Mouse (Mus musculus): ENCODE data around the gene Gm28053. TPM values are rescaled to one million over a fixed set of nuclear protein-coding genes. Genes with fewer than 3 reads are reported as not detected.
"Not testable (repeated sequence)": the region's sequence is repeated elsewhere in the genome, so short reads cannot be mapped to it uniquely, and the experiment has no call there.

The Gm28053 gene
- polyA plus RNA-seq, 1 experiment from 2014 or later: not detected

GRCm38 (mm10) chr6:48681472-48682090 is 36.8 kb upstream of the Gm28053 start:
- Histone ChIP-seq H3K9ac (no peak overlapping the region), H3K4me1 (no peaks in the 10 kb centered on the region), H3K4me2 (no peak overlapping the region), H3K27me3 (replicated peaks) (no peaks in the 10 kb centered on the region), H3K27ac (no peak overlapping the region), H3K9me3 (no peaks in the 10 kb centered on the region), H3K4me3 (no peak overlapping the region), H3K36me3 (replicated peaks) (no peaks in the 10 kb centered on the region)
- ATAC-seq (replicated peaks): no peak
- 78% methylated on average over 3 of the region's 3 CpGs for WGBS

DNA sequence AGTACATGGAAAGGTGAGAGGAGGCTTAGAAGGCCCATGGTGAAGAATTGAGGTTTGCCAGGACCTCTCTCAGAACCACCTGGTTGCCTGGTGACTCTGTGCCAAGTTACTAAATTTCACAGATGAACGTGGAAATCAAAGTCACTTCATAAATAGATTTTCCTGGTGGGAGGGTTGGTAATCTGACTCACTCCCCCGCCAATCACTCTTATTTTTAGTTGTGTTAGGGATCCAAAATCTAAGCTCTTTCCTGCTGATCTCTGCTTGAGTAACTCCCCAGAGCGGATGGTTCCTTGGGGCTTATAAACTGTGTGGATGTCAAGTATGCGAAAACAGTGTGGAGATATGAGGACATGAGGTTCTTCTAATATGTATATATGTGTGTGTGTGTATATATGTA is 36.1 kb upstream of the Gm28053 start:
- H3K4me1 ChIP-seq: no peaks in the 10 kb centered on the region
- WGBS: 82% methylated on average over 4 of the region's 4 CpGs
- ATAC-seq (replicated peaks): no peak

DNA sequence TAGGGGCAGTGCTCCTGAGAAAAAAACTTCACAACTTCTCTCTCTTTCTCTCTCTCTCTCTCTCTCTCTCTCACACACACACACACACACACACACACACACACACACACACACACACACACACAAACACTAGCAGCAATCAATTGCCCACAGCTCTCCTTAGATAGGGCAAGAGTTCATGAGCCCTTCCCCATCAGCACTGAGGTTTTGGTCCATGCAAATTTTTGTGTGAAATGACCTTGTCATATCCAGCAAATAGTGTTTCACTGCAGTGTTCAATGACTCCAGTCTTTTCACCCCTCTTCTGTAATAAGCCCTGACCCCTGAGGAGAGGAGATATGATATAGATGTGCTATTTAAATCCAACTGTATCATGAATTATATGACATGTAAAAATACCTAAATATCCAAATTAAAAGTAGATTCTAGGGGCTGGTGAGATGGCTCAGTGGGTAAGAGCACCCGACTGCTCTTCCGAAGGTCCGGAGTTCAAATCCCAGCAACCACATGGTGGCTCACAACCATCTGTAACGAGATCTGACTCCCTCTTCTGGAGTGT is 35.1 kb upstream of the Gm28053 start:
- not testable (repeated sequence) for H3K27me3 ChIP-seq (replicated peaks); H3K36me3 ChIP-seq (replicated peaks); ATAC-seq (replicated peaks); H3K27ac ChIP-seq; H3K9ac ChIP-seq; H3K4me2 ChIP-seq; H3K9me3 ChIP-seq; H3K4me1 ChIP-seq; H3K4me3 ChIP-seq
- 94% methylated on average over 4 of the region's 4 CpGs for WGBS

More for the DNA sequence above, 36.1 kb upstream of the Gm28053 start:
- no peaks in the 10 kb centered on the region for H3K9me3 ChIP-seq
- no peak overlapping the region for H3K4me3 ChIP-seq
- no peaks in the 10 kb centered on the region for H3K36me3 ChIP-seq (replicated peaks)
- no peak overlapping the region for H3K27ac ChIP-seq
- H3K4me2 ChIP-seq: no peak overlapping the region
- H3K27me3 ChIP-seq (replicated peaks): no peaks in the 10 kb centered on the region
- no peak overlapping the region for H3K9ac ChIP-seq

GRCm38 (mm10) chr6:48684319-48684718 is 34.1 kb upstream of the Gm28053 start, which contains the start of gene Gimap4:
Gene Gimap4 (plus strand): TSS chr6:48684549.
- H3K4me1 ChIP-seq: no peaks in the 10 kb centered on the region
- no peak within 1 kb of the TSS for H3K4me2 ChIP-seq
- H3K27me3 ChIP-seq (replicated peaks): no peaks in the 10 kb centered on the region
- ATAC-seq (replicated peaks): no peak
- H3K27ac ChIP-seq: no peak within 1 kb of the TSS
- H3K9ac ChIP-seq: no peak within 1 kb of the TSS
- no peak within 1 kb of the TSS for H3K4me3 ChIP-seq
- H3K36me3 ChIP-seq (replicated peaks): no peaks in the 10 kb centered on the region
- 74% methylated on average over 5 of the region's 5 CpGs for WGBS
- H3K9me3 ChIP-seq: no peaks in the 10 kb centered on the region

- H3K4me3 ChIP-seq: no peak overlapping the region
- no peak for ATAC-seq (replicated peaks)
- H3K9ac ChIP-seq: no peak overlapping the region
These were observed 33.6 kb upstream of the Gm28053 start for GRCm38 (mm10) chr6:48684806-48685205.

DNA sequence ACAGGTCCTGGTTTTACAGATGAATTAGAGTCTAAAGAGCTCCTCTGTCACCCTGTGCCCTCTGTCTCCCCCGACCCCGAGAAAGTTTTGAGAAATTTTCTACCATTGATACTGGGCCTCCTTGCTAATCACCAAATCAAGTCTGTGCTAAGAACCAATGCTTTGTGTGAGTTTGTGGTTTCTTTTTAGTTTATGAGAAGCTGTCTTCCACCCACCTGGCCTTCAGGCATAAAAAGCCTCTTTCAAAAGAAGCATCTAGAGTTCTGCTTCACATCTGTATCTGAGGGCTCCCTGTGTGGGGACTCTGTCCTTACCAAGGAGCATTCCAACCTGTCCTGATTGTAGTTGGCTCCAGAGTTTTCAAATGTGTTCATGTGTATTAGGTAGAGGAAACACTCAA is 33.2 kb upstream of the Gm28053 start:
- H3K4me2 ChIP-seq: no peak overlapping the region
- 83% methylated on average over 2 of the region's 2 CpGs for WGBS
- no peaks in the 10 kb centered on the region for H3K36me3 ChIP-seq (replicated peaks)
- no peak overlapping the region for H3K27ac ChIP-seq
- ATAC-seq (replicated peaks): no peak
- no peaks in the 10 kb centered on the region for H3K27me3 ChIP-seq (replicated peaks)
- no peak overlapping the region for H3K9ac ChIP-seq
- H3K4me1 ChIP-seq: no peaks in the 10 kb centered on the region
- no peaks in the 10 kb centered on the region for H3K9me3 ChIP-seq
- no peak overlapping the region for H3K4me3 ChIP-seq

More at GRCm38 (mm10) chr6:48684806-48685205, 33.6 kb upstream of the Gm28053 start:
- Histone ChIP-seq H3K36me3 (replicated peaks) (no peaks in the 10 kb centered on the region), H3K4me1 (no peaks in the 10 kb centered on the region), H3K9me3 (no peaks in the 10 kb centered on the region), H3K4me2 (no peak overlapping the region), H3K27ac (no peak overlapping the region), H3K27me3 (replicated peaks) (no peaks in the 10 kb centered on the region)
- 45% methylated on average over 4 of the region's 4 CpGs for WGBS

DNA sequence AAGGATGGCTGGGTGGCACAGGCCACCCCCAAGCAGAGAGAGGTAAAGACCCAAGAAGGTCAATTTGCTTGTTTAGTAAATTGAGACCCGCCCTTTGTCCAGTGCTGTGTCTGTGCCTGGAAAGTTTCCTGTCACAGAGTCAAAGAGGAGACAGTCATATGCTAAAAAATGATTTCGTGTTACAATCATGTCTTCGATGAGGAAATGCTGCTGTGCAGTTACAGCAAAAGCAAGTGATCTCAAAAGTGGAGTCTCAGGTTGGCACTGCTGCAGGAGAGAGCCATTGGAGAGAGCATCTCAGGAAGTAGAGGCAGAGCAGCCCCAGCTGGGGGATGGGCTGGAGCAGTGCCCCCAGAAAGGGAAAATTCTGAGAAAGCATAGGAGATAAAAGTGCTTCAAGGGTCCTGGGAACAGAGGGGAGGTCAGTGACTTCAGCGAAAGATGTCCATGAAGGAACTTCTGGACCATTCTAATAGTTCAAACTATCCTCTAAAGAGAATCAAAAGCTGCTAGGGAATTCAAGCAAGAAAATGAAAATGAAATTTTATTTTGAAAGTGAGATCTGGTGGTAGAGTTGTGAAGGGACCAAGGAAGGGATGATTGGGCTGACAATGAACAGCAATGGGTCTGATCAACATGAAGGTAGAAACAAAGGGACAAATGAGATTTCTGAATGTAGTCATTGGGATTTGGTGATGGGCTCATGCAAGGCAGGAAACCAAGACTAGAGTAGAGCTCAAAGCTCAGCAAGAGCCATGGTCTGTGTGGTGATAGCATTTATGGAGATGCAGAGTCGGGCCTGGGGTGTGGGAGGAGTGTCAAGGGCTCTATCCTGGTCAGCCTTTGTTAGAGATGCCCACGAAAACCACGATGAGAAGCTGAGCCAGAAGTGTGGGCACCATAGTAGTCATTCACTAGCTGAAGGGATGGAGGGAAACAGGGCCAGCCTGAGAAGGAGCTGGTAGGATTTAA is 32.4 kb upstream of the Gm28053 start:
- H3K36me3 ChIP-seq (replicated peaks): no peaks in the 10 kb centered on the region
- H3K4me2 ChIP-seq: no peak overlapping the region
- ATAC-seq (replicated peaks): no peak
- no peaks in the 10 kb centered on the region for H3K27me3 ChIP-seq (replicated peaks)
- no peak overlapping the region for H3K4me3 ChIP-seq
- no peaks in the 10 kb centered on the region for H3K4me1 ChIP-seq
- no peak overlapping the region for H3K27ac ChIP-seq
- no peaks in the 10 kb centered on the region for H3K9me3 ChIP-seq
- no peak overlapping the region for H3K9ac ChIP-seq
- WGBS: 88% methylated on average over 7 of the region's 7 CpGs

DNA sequence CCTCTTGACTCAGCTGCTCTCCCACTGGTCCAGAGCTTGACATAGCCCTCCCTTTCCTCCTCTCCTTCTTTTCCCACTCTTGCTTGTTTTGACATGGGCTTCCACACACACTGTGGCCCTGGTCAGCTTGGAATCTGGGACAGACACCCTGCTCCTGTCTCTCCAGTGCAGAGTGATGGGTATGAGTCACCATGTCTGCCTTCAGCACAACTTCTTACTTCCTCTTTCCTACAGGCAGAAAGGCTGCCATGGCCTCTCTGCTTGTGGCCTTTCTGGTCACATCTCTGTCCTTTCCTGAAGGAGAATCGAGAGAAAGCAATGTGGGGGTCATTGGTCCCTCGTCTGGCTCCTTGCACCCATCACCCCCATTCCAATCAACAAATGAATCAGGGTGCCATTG is 31.3 kb upstream of the Gm28053 start:
- ATAC-seq (replicated peaks): no peak
- Histone ChIP-seq H3K27ac (no peak overlapping the region), H3K27me3 (replicated peaks) (no peaks in the 10 kb centered on the region), H3K9ac (no peak overlapping the region), H3K4me2 (no peak overlapping the region), H3K36me3 (replicated peaks) (no peaks in the 10 kb centered on the region), H3K9me3 (no peaks in the 10 kb centered on the region), H3K4me1 (no peaks in the 10 kb centered on the region), H3K4me3 (no peak overlapping the region)
- 69% methylated on average over 2 of the region's 2 CpGs for WGBS

DNA sequence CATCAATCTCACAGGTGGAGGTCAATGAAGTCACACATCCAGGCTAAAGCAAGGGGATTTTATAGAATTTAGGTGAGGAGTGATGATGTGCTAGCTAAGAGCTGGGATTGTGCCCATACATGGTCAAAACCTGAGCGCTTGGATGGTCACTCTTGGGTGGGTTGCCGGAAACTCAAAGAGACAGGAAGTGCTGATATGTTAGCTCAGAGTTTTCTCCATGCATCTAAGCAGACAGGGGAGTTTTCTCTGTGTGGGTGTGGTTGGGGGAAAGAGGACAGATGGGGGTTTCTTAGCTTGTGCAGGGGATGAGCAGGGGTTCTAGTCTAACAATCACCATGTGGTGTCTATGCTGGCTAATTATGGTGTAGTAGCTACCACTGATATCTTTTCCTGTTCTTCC is 29.1 kb upstream of the Gm28053 start:
- 88% methylated on average over 2 of the region's 2 CpGs for WGBS
- Histone ChIP-seq H3K4me3 (no peak overlapping the region), H3K27me3 (replicated peaks) (no peaks in the 10 kb centered on the region), H3K4me1 (no peaks in the 10 kb centered on the region), H3K9me3 (no peaks in the 10 kb centered on the region), H3K36me3 (replicated peaks) (no peaks in the 10 kb centered on the region), H3K4me2 (no peak overlapping the region), H3K9ac (no peak overlapping the region), H3K27ac (no peak overlapping the region)
- no peak for ATAC-seq (replicated peaks)

GRCm38 (mm10) chr6:48692962-48693361 is 25.4 kb upstream of the Gm28053 start:
- H3K9me3 ChIP-seq: no peaks in the 10 kb centered on the region
- H3K9ac ChIP-seq: no peak overlapping the region
- no peak overlapping the region for H3K4me3 ChIP-seq
- WGBS: 94% methylated on average over 6 of the region's 6 CpGs
- no peaks in the 10 kb centered on the region for H3K27me3 ChIP-seq (replicated peaks)
- H3K4me1 ChIP-seq: no peaks in the 10 kb centered on the region
- H3K36me3 ChIP-seq (replicated peaks): no peaks in the 10 kb centered on the region
- H3K27ac ChIP-seq: no peak overlapping the region
- no peak overlapping the region for H3K4me2 ChIP-seq
- no peak for ATAC-seq (replicated peaks)

- 87% methylated on average over 4 of the region's 4 CpGs for WGBS
- Histone ChIP-seq H3K9ac (no peak overlapping the region), H3K27ac (no peak overlapping the region), H3K9me3 (no peaks in the 10 kb centered on the region), H3K4me3 (no peak overlapping the region), H3K4me2 (no peak overlapping the region), H3K27me3 (replicated peaks) (no peaks in the 10 kb centered on the region), H3K4me1 (no peaks in the 10 kb centered on the region), H3K36me3 (replicated peaks) (no peaks in the 10 kb centered on the region)
- no peak for ATAC-seq (replicated peaks)
These were observed 21.4 kb upstream of the Gm28053 start for GRCm38 (mm10) chr6:48696830-48697554.

- no peaks in the 10 kb centered on the region for H3K9me3 ChIP-seq
- no peaks in the 10 kb centered on the region for H3K4me1 ChIP-seq
- no peak for ATAC-seq (replicated peaks)
- no peak overlapping the region for H3K4me2 ChIP-seq
- H3K9ac ChIP-seq: no peak overlapping the region
- no peak overlapping the region for H3K27ac ChIP-seq
- H3K27me3 ChIP-seq (replicated peaks): no peaks in the 10 kb centered on the region
- 46% methylated on average over 1 of the region's 1 CpGs for WGBS
- H3K36me3 ChIP-seq (replicated peaks): no peaks in the 10 kb centered on the region
- no peak overlapping the region for H3K4me3 ChIP-seq
These were observed 20.9 kb upstream of the Gm28053 start for GRCm38 (mm10) chr6:48697555-48697930.
